Mouse (Mus musculus) liver, embryonic 11.5 days (tissue): ENCODE measurements around the gene 4931406C07Rik. TPM values are rescaled to one million over a fixed set of nuclear protein-coding genes. Genes with fewer than 3 reads are reported as not detected.
"Not testable (repeated sequence)": the region's sequence is repeated elsewhere in the genome, so short reads cannot be mapped to it uniquely, and the experiment has no call there.

Experiments used
- ATAC-seq: fragments of 200-750 bp; cut with Nextera tagmentation; replicated peaks from 2 replicates; pipeline ENCODE4 v1.8.0; 2017; ENCODE audit warnings: moderate number of reproducible peaks, mild to moderate bottlenecking, moderate TSS enrichment, moderate library complexity; ENCODE audit not compliant: low FRiP score
- DNase-seq: peaks from one replicate; pipeline ENCODE4 v3.0.0-alpha.2; 2017; ENCODE audit warnings: low spot score
- H3K27ac ChIP-seq: fragments of 300-500 bp; sonication (generic); 2 replicates; pipeline ENCODE4 v1.5.1; 2014; ENCODE audit warnings: mild to moderate bottlenecking, low read depth, low read length, control low read depth
- H3K27me3 ChIP-seq: fragments of 300-500 bp; sonication (generic); replicated peaks from 2 replicates; pipeline ENCODE4 v1.6.1; 2014; ENCODE audit warnings: low read length, mixed read lengths; ENCODE audit not compliant: control insufficient read depth, insufficient read depth
- H3K36me3 ChIP-seq: fragments of 300-500 bp; sonication (generic); 2 replicates; pipeline ENCODE4 v1.6.1; 2014; ENCODE audit warnings: mild to moderate bottlenecking, low read length, moderate library complexity, mixed read lengths; ENCODE audit not compliant: control insufficient read depth, insufficient read depth
- H3K4me1 ChIP-seq: fragments of 300-500 bp; sonication (generic); replicated peaks from 2 replicates; pipeline ENCODE4 v1.6.1; 2014; ENCODE audit warnings: low read length, mixed read lengths; ENCODE audit not compliant: control insufficient read depth, insufficient read depth
- H3K4me2 ChIP-seq: fragments of 300-500 bp; sonication (generic); 2 replicates; pipeline ENCODE4 v1.6.1; 2014; ENCODE audit warnings: mild to moderate bottlenecking, control low read depth, moderate library complexity
- H3K4me3 ChIP-seq: fragments of 300-500 bp; sonication (generic); 2 replicates; pipeline ENCODE4 v1.5.1; 2014; ENCODE audit warnings: low read depth, low read length, control low read depth
- H3K9ac ChIP-seq: fragments of 300-500 bp; sonication (generic); 2 replicates; pipeline ENCODE4 v1.6.1; 2014; ENCODE audit warnings: low read depth, low read length, control low read depth
- H3K9me3 ChIP-seq: fragments of 300-500 bp; sonication (generic); 2 replicates; pipeline ENCODE4 v1.6.1; 2016; ENCODE audit warnings: low read length, inconsistent platforms, mixed read lengths; ENCODE audit not compliant: control insufficient read depth
- WGBS: fragments of 180-500 bp; shearing (Covaris S2); extraction: QIAGEN DNeasy Blood & Tissue Kit; methylation state at CpG from one replicate; pipeline ENCODE4 v1.1.7; 2014; 5-methylcytosine and 5-hydroxymethylcytosine counted together
- polyA plus RNA-seq: library from polyadenylated mRNA; unstranded; fragments of >200 nt; fragmentation: Nextera tagmentation; extraction: Ambion mirVana; gene quantifications from 2 replicates; pipeline ENCODE4 v1.2.1, GENCODE M21; 2014

Gene 4931406C07Rik
- polyA plus RNA-seq, 1 experiment from 2014 or later: 4.5 TPM

DNA sequence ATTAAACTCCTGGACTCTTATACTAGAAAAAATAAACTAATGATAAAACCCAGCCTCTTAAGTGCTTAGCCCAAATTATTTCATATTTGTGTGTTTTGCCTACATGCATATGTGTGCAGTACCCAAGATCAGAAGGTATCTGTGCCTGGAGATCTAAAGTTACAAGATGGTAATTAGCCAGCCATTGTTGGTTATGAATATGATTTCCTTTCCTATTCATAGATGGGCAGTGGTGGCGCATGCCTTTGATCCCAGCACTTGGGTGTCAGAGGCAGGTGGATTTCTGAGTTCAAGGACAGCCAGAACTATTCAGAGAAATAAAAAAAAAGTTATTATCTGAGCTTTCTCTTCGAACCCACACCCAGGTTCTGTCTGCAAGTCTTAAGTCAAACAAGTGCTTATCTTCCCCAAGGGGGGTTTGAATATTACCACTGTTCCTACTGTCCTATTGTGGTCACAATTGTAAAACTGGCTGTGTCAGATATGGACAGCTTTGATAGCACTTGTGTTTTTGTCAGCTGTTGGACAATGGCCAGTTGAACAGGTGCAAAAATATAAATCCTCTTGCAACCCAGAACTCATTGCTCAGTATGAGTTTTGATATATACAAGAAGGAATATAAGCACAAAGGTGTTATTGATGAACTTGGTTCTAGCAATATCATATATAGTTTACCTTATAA, 5.9 kb upstream of the 4931406C07Rik start:
- Histone ChIP-seq H3K9ac (no peak overlapping the region), H3K9me3 (no peaks in the 10 kb centered on the region), H3K4me3 (no peak overlapping the region), H3K4me2 (no peak overlapping the region), H3K27ac (no peak overlapping the region), H3K27me3 (no peaks in the 10 kb centered on the region), H3K4me1 (peaks cover 15% of the 10 kb centered on the region), H3K36me3 (peaks cover 63% of the 10 kb centered on the region)
- WGBS: 78% methylated on average over 2 of the region's 2 CpGs
- DNase-seq: no peak
- ATAC-seq: peak; percentile 46

DNA sequence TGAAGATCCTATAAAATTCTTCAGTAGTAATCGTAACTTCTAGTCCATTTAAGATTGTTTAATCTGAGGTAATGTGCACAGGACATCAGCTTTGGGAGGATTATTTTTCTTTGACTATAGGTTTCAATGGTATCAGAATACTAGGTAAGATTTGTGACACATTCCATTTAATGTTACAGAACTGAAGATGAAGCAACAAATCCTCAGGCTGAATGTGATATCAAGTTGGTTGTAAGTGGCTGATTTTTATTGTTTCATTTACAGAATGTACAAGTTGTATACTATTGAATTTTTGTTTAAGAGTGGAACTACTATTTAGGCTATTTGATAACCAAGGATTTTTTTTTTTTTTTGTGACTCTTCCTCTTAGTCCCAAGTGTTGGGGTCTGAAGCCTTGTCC, 3.9 kb upstream of the 4931406C07Rik start:
- no peaks in the 10 kb centered on the region for H3K9me3 ChIP-seq
- WGBS: 94% methylated on average over 1 of the region's 1 CpGs
- H3K36me3 ChIP-seq: peaks cover 55% of the 10 kb centered on the region
- H3K4me2 ChIP-seq: peak overlapping the region; percentile 91
- H3K27me3 ChIP-seq: no peaks in the 10 kb centered on the region
- ATAC-seq (no peak), DNase-seq (no peak)
- H3K4me3 ChIP-seq: no peak overlapping the region
- no peak overlapping the region for H3K9ac ChIP-seq
- H3K4me1 ChIP-seq: peaks cover 15% of the 10 kb centered on the region
- H3K27ac ChIP-seq: no peak overlapping the region

DNA sequence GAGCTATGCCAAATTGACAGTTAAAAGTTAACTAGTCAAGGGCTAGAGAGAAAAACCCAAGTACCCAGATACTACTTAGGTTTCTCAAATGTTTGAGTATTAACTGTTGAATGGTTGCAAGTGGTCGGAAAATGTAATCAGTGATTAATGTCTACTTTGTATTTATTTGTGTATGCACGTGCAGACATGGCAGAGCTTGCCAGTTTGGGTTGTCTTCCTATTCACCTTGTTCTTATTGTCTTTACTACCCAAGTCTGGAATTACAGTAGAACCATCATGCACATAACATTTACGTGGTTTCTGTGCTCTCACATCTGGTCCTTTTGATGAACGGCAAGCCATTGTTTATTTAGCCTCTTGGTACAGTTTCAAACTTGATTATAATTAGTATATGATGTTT, 3.2 kb upstream of the 4931406C07Rik start:
- WGBS: 71% methylated on average over 4 of the region's 4 CpGs
- Histone ChIP-seq H3K9me3 (no peaks in the 10 kb centered on the region), H3K36me3 (peaks cover 48% of the 10 kb centered on the region), H3K27me3 (no peaks in the 10 kb centered on the region), H3K9ac (no peak overlapping the region), H3K4me2 (peak overlapping the region; percentile 91), H3K4me3 (peak overlapping the region; percentile 33), H3K4me1 (peaks cover 15% of the 10 kb centered on the region), H3K27ac (no peak overlapping the region)
- DNase-seq (no peak), ATAC-seq (no peak)

DNA sequence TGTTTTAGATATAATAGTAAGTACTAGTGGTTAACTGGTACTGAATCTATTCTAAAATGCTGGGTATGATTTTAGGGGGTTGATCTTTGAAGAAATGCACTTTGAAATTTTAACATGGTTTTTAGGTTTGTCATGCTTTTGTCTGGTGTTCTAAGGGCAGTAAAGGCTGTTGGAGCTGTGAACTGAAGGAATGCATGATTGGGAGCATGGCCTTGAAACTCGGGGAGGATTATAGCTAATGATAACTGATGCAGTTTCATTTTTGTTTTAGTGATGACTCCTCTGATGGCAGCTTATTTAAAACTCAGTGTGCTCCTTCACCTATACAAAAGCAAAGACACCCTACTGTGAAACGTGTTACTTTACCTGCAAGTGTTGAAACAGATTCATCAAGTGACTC, 2.0 kb upstream of the 4931406C07Rik start:
- H3K4me2 ChIP-seq: peak overlapping the region; percentile 91
- H3K9ac ChIP-seq: no peak overlapping the region
- H3K4me1 ChIP-seq: peaks cover 15% of the 10 kb centered on the region
- H3K27me3 ChIP-seq: no peaks in the 10 kb centered on the region
- no peaks in the 10 kb centered on the region for H3K9me3 ChIP-seq
- peak overlapping the region; percentile 72 for H3K4me3 ChIP-seq
- peaks cover 37% of the 10 kb centered on the region for H3K36me3 ChIP-seq
- no peak overlapping the region for H3K27ac ChIP-seq
- 48% methylated on average over 2 of the region's 2 CpGs for WGBS
- DNase-seq: no peak
- ATAC-seq: no peak

DNA sequence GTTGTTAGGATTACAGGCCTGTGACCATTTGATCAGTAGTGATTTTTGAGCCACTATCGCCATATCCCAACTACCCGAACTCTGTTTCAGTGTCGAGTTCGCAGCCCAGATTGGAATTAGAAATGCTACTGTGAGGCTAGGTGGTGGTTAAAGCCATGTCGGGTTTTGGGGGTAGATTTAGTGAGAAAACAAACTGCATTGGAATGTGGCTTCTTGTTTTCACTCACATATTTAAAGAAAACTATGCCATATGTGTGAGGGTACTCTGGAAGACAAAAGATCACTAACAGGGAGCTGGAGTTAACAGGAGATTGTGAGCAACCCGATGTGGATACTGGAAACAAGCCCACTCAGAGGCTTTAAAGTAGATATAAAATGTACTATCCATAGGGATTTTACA, 1.0 kb upstream of the 4931406C07Rik start:
- peak; percentile 37 for DNase-seq
- peak overlapping the region; percentile 82 for H3K27ac ChIP-seq
- no peaks in the 10 kb centered on the region for H3K9me3 ChIP-seq
- H3K4me2 ChIP-seq: peak overlapping the region; percentile 91
- peak overlapping the region; percentile 87 for H3K9ac ChIP-seq
- H3K4me3 ChIP-seq: peak overlapping the region; percentile 72
- no peaks in the 10 kb centered on the region for H3K27me3 ChIP-seq
- peaks cover 15% of the 10 kb centered on the region for H3K4me1 ChIP-seq
- 8% methylated on average over 6 of the region's 6 CpGs for WGBS
- peaks cover 30% of the 10 kb centered on the region for H3K36me3 ChIP-seq
- ATAC-seq: no peak

DNA sequence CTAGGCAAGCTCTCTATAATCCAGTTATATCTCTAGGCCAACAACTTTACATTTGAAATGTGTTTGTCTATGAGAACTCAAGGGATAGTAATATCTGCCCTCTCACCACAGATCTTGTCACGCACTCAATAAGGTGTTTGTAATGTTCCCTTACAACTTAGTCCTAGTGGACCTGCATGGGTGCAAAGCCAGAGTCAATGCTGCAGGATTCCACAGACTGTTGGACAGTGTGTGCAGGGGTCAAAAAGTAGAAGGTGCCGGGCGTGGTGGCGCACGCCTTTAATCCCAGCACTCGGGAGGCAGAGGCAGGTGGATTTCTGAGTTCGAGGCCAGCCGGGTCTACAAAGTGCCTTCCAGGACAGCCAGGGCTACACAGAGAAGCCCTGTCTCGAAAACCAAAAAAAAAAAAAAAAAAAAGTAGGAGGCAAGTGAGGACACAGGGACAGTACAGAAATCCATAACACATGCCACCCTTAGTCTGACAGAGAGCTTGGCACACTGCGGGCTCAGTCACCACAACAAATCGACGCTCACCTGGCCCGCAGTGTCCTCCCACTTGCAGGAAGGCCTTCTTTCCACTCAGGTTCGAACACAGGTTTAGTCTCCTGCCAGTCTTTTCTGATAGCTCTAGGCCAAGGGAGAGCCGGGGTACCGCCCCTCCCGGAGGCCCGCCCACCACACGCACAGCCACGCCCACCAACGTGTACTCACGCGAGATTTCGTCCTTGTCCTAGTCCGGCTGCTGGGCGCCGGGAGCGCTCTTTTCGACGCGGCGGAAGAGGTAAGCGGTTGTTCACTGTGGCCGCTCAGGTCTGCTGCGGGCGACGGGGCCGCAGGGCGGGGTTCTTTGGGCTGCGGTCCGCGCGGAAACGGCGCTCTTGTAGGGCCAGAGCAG, 498 bp downstream of the 4931406C07Rik start, which contains the start of gene Taf1d:
Gene Taf1d, plus strand, starts transcription at position 712 of the 895 bp plus-strand sequence.
- WGBS: 10% methylated on average over 45 of the region's 45 CpGs
- H3K36me3 ChIP-seq: peaks cover 25% of the 10 kb centered on the region
- peak within 1 kb of the TSS; percentile 91 for H3K4me2 ChIP-seq
- no peaks in the 10 kb centered on the region for H3K9me3 ChIP-seq
- H3K27me3 ChIP-seq: no peaks in the 10 kb centered on the region
- peak within 1 kb of the TSS; percentile 82 for H3K27ac ChIP-seq
- H3K4me3 ChIP-seq: peak within 1 kb of the TSS; percentile 72
- H3K9ac ChIP-seq: peak within 1 kb of the TSS; percentile 87
- DNase-seq: peak; percentile 92
- ATAC-seq: peak; percentile 95
- peaks cover 15% of the 10 kb centered on the region for H3K4me1 ChIP-seq

DNA sequence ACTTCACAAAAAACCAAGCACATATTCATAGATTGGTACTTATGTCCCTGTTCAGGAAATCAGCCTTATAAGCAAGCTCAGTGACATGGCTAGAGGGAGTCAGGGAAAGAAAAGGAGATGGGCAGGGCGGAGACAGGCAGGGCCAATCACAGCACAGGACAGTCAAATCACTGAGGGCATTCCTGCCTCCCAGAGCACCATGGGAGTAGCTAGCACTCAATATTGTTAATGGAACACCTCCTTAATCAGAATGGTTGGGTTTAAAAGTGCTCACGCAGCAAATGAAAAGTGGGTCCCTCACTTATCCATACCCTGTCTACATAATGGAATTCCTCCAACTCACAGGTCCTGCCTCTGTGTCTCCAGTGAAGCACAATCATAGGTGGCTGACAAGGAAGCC, 3.4 kb downstream of the 4931406C07Rik start:
- no peak overlapping the region for H3K27ac ChIP-seq
- no peak overlapping the region for H3K9ac ChIP-seq
- WGBS: 74% methylated on average over 2 of the region's 2 CpGs
- H3K4me3 ChIP-seq: no peak overlapping the region
- no peaks in the 10 kb centered on the region for H3K9me3 ChIP-seq
- no peak for ATAC-seq
- no peak overlapping the region for H3K4me2 ChIP-seq
- H3K4me1 ChIP-seq: peaks cover 6% of the 10 kb centered on the region
- DNase-seq: no peak
- H3K27me3 ChIP-seq: no peaks in the 10 kb centered on the region
- peaks cover 7% of the 10 kb centered on the region; the same call in 1 of the 2 replicates for H3K36me3 ChIP-seq

DNA sequence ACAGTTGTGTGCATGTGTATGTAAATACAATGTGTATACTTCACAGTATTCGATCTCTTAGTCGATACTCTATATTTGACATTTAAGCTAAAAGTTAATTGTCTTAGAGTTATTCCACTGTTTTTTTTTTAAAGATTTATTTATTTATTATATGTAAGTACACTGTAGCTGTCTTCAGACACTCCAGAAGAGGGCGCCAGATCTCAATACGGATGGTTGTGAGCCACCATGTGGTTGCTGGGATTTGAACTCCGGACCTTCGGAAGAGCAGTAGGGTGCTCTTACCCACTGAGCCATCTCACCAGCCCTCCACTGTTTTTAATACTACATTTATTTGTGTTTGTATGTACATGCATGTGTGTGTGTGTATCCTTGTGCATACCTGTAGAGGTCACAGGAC, 4.2 kb downstream of the 4931406C07Rik start:
- not testable (repeated sequence) for H3K4me1 ChIP-seq, H3K4me2 ChIP-seq, DNase-seq, H3K27ac ChIP-seq, H3K4me3 ChIP-seq, H3K27me3 ChIP-seq, H3K9me3 ChIP-seq, ATAC-seq, H3K9ac ChIP-seq, H3K36me3 ChIP-seq
- 70% methylated on average over 6 of the region's 6 CpGs for WGBS
